Mouse (Mus musculus): ENCODE measurements around the gene Gpha2.

DNA sequence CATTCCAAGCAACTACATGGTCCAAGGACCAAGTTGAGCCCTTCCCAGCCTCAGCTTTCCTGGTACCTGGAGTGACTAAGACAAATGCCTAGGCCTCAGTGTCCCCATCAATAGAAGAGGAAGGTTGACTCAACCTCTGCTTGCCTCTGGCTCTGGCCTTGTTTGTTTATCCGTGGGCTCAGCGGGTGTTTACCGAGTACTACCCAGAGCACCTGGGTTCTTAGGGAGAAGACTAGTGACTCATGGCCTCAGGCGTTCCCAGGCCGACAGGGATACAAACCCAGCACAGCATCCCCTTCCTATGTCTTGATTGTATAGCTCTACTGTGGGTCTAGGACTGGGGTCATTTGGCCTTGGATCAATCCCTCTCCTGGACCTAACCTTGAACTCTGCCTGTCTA is 17.0 kb downstream of the Gpha2 start:
- no peak for TF ChIP-seq CTCF (IDR thresholded peaks at IDR 0.05; ENCODE audit: extremely low read depth, insufficient read length, insufficient replicate concordance, low read depth, low read length)
- no peak for TF ChIP-seq POLR2A (IDR thresholded peaks at IDR 0.05; ENCODE audit: low read depth, low read length)

All from small intestine, adult 2 months (tissue).